Comparison of ENCODE assay signal across 8 mouse cellular contexts in genomic region chr11:105293901-105294494, GRCm38 (mm10). TPM values are rescaled to one million over a fixed set of nuclear protein-coding genes. Genes with fewer than 3 reads are reported as not detected.
A peak's percentile ranks its signal among the peaks of the same experiment; 100 is the strongest.
DNase-seq lines count a peak whose midpoint lies in the region; ATAC-seq lines count a peak whose summit lies in the region.

No protein-coding gene starts in this region.

- ATAC-seq in kidney, embryonic 16.5 days (ENCODE audit: low FRiP score, low TSS enrichment), result peak; percentile 13; the same call in 1 of the 2 replicates
- no peak for ATAC-seq in forebrain, embryonic 15.5 days (replicated peaks)
- no peak for ATAC-seq in intestine, embryonic 16.5 days
- ATAC-seq in neural tube, embryonic 13.5 days (ENCODE audit: low read depth), result 0 out of 2 replicates have a peak, but pooled peaks have one; percentile 28

- no peak for DNase-seq in kidney, adult 8-10 months
- no peak for DNase-seq in thymus, postnatal 36 days
- DNase-seq in right cerebral cortex, adult 18-20 months, result no peak
- DNase-seq in frontal cortex, postnatal 10 days (ENCODE audit: low spot score in 2 of 2), result no peak

- peaks cover 39% of the 10 kb centered on the region for H3K4me1 ChIP-seq in kidney, embryonic 16.5 days (ENCODE audit: insufficient read depth, low read length)
- peaks cover 29% of the 10 kb centered on the region for H3K4me1 ChIP-seq in forebrain, embryonic 15.5 days
- H3K4me1 ChIP-seq in intestine, embryonic 16.5 days (ENCODE audit: control insufficient read depth, insufficient read depth, low read length), result peaks cover 16% of the 10 kb centered on the region
- H3K4me1 ChIP-seq in neural tube, embryonic 13.5 days (replicated peaks), result peaks cover 39% of the 10 kb centered on the region

- 0 out of 2 replicates have a peak, but pooled peaks cover 7% of the 10 kb centered on the region for H3K36me3 ChIP-seq in kidney, embryonic 16.5 days (ENCODE audit: insufficient read depth, low read length)
- no peaks in the 10 kb centered on the region for H3K36me3 ChIP-seq in forebrain, embryonic 15.5 days
- H3K36me3 ChIP-seq in intestine, embryonic 16.5 days (ENCODE audit: control insufficient read depth, insufficient read depth, low read length), result 0 out of 2 replicates have a peak, but pooled peaks cover 2% of the 10 kb centered on the region
- peaks cover 12% of the 10 kb centered on the region; the same call in 1 of the 2 replicates for H3K36me3 ChIP-seq in neural tube, embryonic 13.5 days

- 14% methylated on average over 9 of the region's 9 CpGs for WGBS in kidney, embryonic 16.5 days
- WGBS in forebrain, embryonic 15.5 days, result 7% methylated on average over 9 of the region's 9 CpGs
- 25% methylated on average over 9 of the region's 9 CpGs for WGBS in intestine, embryonic 16.5 days
- 5% methylated on average over 9 of the region's 9 CpGs for WGBS in neural tube, embryonic 13.5 days

- no peaks in the 10 kb centered on the region for H3K9me3 ChIP-seq in kidney, embryonic 16.5 days (ENCODE audit: low read length)
- no peaks in the 10 kb centered on the region for H3K9me3 ChIP-seq in forebrain, embryonic 15.5 days
- no peaks in the 10 kb centered on the region for H3K9me3 ChIP-seq in intestine, embryonic 16.5 days (ENCODE audit: control insufficient read depth, low read length)
- H3K9me3 ChIP-seq in neural tube, embryonic 13.5 days, result no peaks in the 10 kb centered on the region

- peak overlapping the region; percentile 91 for H3K27ac ChIP-seq in kidney, embryonic 16.5 days (ENCODE audit: low read length)
- no peak overlapping the region for H3K27ac ChIP-seq in forebrain, embryonic 15.5 days (replicated peaks)
- H3K27ac ChIP-seq in intestine, embryonic 16.5 days (ENCODE audit: low read length), result peak overlapping the region; percentile 59
- H3K27ac ChIP-seq in neural tube, embryonic 13.5 days (replicated peaks), result 0 out of 2 replicates have a peak overlapping the region, but pooled peaks have one; percentile 10

- no peaks in the 10 kb centered on the region for H3K27me3 ChIP-seq in kidney, embryonic 16.5 days (ENCODE audit: insufficient read depth, low read length)
- no peaks in the 10 kb centered on the region for H3K27me3 ChIP-seq in forebrain, embryonic 15.5 days
- peaks cover 17% of the 10 kb centered on the region for H3K27me3 ChIP-seq in intestine, embryonic 16.5 days (replicated peaks; ENCODE audit: control insufficient read depth, insufficient read depth, low read length)
- H3K27me3 ChIP-seq in neural tube, embryonic 13.5 days, result peaks cover 15% of the 10 kb centered on the region

- peak overlapping the region; percentile 66 for H3K9ac ChIP-seq in kidney, embryonic 16.5 days (replicated peaks; ENCODE audit: low read length)
- H3K9ac ChIP-seq in forebrain, embryonic 15.5 days (replicated peaks), result peak overlapping the region; percentile 25; the same call in 1 of the 2 replicates
- H3K9ac ChIP-seq in intestine, embryonic 16.5 days (ENCODE audit: low read depth, low read length), result peak overlapping the region; percentile 64
- H3K9ac ChIP-seq in neural tube, embryonic 13.5 days, result peak overlapping the region; percentile 58

- H3K4me3 ChIP-seq in kidney, embryonic 16.5 days (ENCODE audit: low read length), result peak overlapping the region; percentile 60
- peak overlapping the region; percentile 53 for H3K4me3 ChIP-seq in forebrain, embryonic 15.5 days
- H3K4me3 ChIP-seq in intestine, embryonic 16.5 days (ENCODE audit: low read length), result peak overlapping the region; percentile 64
- peak overlapping the region; percentile 54 for H3K4me3 ChIP-seq in neural tube, embryonic 13.5 days

- H3K4me2 ChIP-seq in kidney, embryonic 16.5 days (replicated peaks; ENCODE audit: low read depth, low read length), result peak overlapping the region; percentile 75
- H3K4me2 ChIP-seq in forebrain, embryonic 15.5 days (replicated peaks), result peak overlapping the region; percentile 95
- peak overlapping the region; percentile 87 for H3K4me2 ChIP-seq in intestine, embryonic 16.5 days (ENCODE audit: low read depth, low read length)
- peak overlapping the region; percentile 99 for H3K4me2 ChIP-seq in neural tube, embryonic 13.5 days

RNA-seq across cellular contexts. Expression of gene Mrc2, which starts 1.6 kb away (rescaled TPM):
- 20.3 and 21.3 TPM in 2 replicates for polyA plus RNA-seq in kidney, embryonic 16.5 days (2015; fragmentation: Nextera tagmentation; extraction: Ambion mirVana)
- 4.1 and 4.3 TPM in 2 replicates for polyA plus RNA-seq in forebrain, embryonic 15.5 days (2015; fragmentation: Nextera tagmentation; extraction: Ambion mirVana)
- 6.8 and 6.9 TPM in 2 replicates for polyA plus RNA-seq in intestine, embryonic 16.5 days (2015; fragmentation: Nextera tagmentation; extraction: Ambion mirVana)
- 5.0 and 5.7 TPM in 2 replicates for polyA plus RNA-seq in neural tube, embryonic 13.5 days (2015; fragmentation: Nextera tagmentation; extraction: Ambion mirVana)

Comparison
In these comparisons a context has a peak if more than half of its experiments do, and no peak if none do; other contexts are left out.
1. ATAC-seq: peak in kidney, embryonic 16.5 days (single experiment) and neural tube, embryonic 13.5 days (single experiment); none in forebrain, embryonic 15.5 days (single experiment) and intestine, embryonic 16.5 days (single experiment).
2. Peak in every context shown above with its lines, with median percentiles within 50 percentile points of each other: H3K4me2 ChIP-seq, H3K4me3 ChIP-seq and H3K9ac ChIP-seq.